Mouse (Mus musculus): ENCODE results near the gene Lars2. TPM values are rescaled to one million over a fixed set of nuclear protein-coding genes. Genes with fewer than 3 reads are reported as not detected.

Gene Lars2
- polyA plus RNA-seq, 1 experiment from 2014 or later = 547 TPM

GRCm38 (mm10) chr9:123478586-123479195 lies 112.0 kb downstream of the Lars2 start, which contains the start of gene Limd1:
TSS of gene Limd1 (plus strand) at chr9:123478706.
- peak within 1 kb of the TSS; percentile 74 for H3K4me3 ChIP-seq (ENCODE audit: low read length)
- ATAC-seq (replicated peaks; ENCODE audit: extremely low read depth, insufficient read depth, low FRiP score) = peak; percentile 85
- under 1% methylated on average over 52 of the region's 57 CpGs for WGBS

GRCm38 (mm10) chr9:123479196-123479669 lies 112.5 kb downstream of the Lars2 start:
- Histone ChIP-seq H3K36me3 (ENCODE audit: control insufficient read depth, insufficient read depth) (peaks cover 4% of the 10 kb centered on the region), H3K4me1 (ENCODE audit: control insufficient read depth, insufficient read depth, low read length) (peaks cover 62% of the 10 kb centered on the region), H3K9me3 (replicated peaks; ENCODE audit: control insufficient read depth, low read length) (no peaks in the 10 kb centered on the region), H3K27me3 (ENCODE audit: control insufficient read depth, insufficient read depth, low read length) (no peaks in the 10 kb centered on the region), H3K4me3 (ENCODE audit: low read length) (peak overlapping the region; percentile 74), H3K9ac (ENCODE audit: low read length) (peak overlapping the region; percentile 89), H3K27ac (ENCODE audit: low read length) (peak overlapping the region; percentile 93), H3K4me2 (ENCODE audit: low read depth, low read length) (peak overlapping the region; percentile 96)
- 9% methylated on average over 17 of the region's 17 CpGs for WGBS
- ATAC-seq (replicated peaks; ENCODE audit: extremely low read depth, insufficient read depth, low FRiP score) = no peak; the same call in 1 of the 2 replicates

More at GRCm38 (mm10) chr9:123478586-123479195, 112.0 kb downstream of the Lars2 start, which contains the start of gene Limd1:
- Histone ChIP-seq H3K4me2 (ENCODE audit: low read depth, low read length) (peak within 1 kb of the TSS; percentile 96), H3K9ac (ENCODE audit: low read length) (peak within 1 kb of the TSS; percentile 89), H3K9me3 (replicated peaks; ENCODE audit: control insufficient read depth, low read length) (no peaks in the 10 kb centered on the region), H3K4me1 (ENCODE audit: control insufficient read depth, insufficient read depth, low read length) (peaks cover 57% of the 10 kb centered on the region), H3K36me3 (ENCODE audit: control insufficient read depth, insufficient read depth) (peaks cover 4% of the 10 kb centered on the region), H3K27me3 (ENCODE audit: control insufficient read depth, insufficient read depth, low read length) (no peaks in the 10 kb centered on the region), H3K27ac (ENCODE audit: low read length) (peak within 1 kb of the TSS; percentile 93)

GRCm38 (mm10) chr9:123479876-123480252 lies 113.1 kb downstream of the Lars2 start:
- Histone ChIP-seq H3K4me1 (ENCODE audit: control insufficient read depth, insufficient read depth, low read length) (peaks cover 68% of the 10 kb centered on the region), H3K4me3 (ENCODE audit: low read length) (peak overlapping the region; percentile 74), H3K36me3 (ENCODE audit: control insufficient read depth, insufficient read depth) (peaks cover 6% of the 10 kb centered on the region), H3K4me2 (ENCODE audit: low read depth, low read length) (peak overlapping the region; percentile 96), H3K27ac (ENCODE audit: low read length) (peak overlapping the region; percentile 93), H3K9me3 (replicated peaks; ENCODE audit: control insufficient read depth, low read length) (no peaks in the 10 kb centered on the region), H3K9ac (ENCODE audit: low read length) (peak overlapping the region; percentile 89), H3K27me3 (ENCODE audit: control insufficient read depth, insufficient read depth, low read length) (no peaks in the 10 kb centered on the region)
- no peak for ATAC-seq (replicated peaks; ENCODE audit: extremely low read depth, insufficient read depth, low FRiP score)
- 80% methylated on average over 8 of the region's 8 CpGs for WGBS

GRCm38 (mm10) chr9:123480253-123480921 lies 113.7 kb downstream of the Lars2 start:
- no peak for ATAC-seq (replicated peaks; ENCODE audit: extremely low read depth, insufficient read depth, low FRiP score)
- Histone ChIP-seq H3K4me3 (ENCODE audit: low read length) (peak overlapping the region; percentile 74), H3K36me3 (ENCODE audit: control insufficient read depth, insufficient read depth) (peaks cover 6% of the 10 kb centered on the region), H3K27ac (ENCODE audit: low read length) (peak overlapping the region; percentile 41; the same call in 1 of the 2 replicates), H3K27me3 (ENCODE audit: control insufficient read depth, insufficient read depth, low read length) (no peaks in the 10 kb centered on the region), H3K9me3 (replicated peaks; ENCODE audit: control insufficient read depth, low read length) (no peaks in the 10 kb centered on the region), H3K4me2 (ENCODE audit: low read depth, low read length) (peak overlapping the region; percentile 96), H3K9ac (ENCODE audit: low read length) (peak overlapping the region; percentile 89), H3K4me1 (ENCODE audit: control insufficient read depth, insufficient read depth, low read length) (peaks cover 69% of the 10 kb centered on the region)
- 55% methylated on average over 18 of the region's 18 CpGs for WGBS

GRCm38 (mm10) chr9:123481136-123481535 lies 114.4 kb downstream of the Lars2 start:
- ATAC-seq (replicated peaks; ENCODE audit: extremely low read depth, insufficient read depth, low FRiP score) = no peak
- Histone ChIP-seq H3K36me3 (ENCODE audit: control insufficient read depth, insufficient read depth) (peaks cover 6% of the 10 kb centered on the region), H3K27me3 (ENCODE audit: control insufficient read depth, insufficient read depth, low read length) (no peaks in the 10 kb centered on the region), H3K9ac (ENCODE audit: low read length) (peak overlapping the region; percentile 89), H3K4me1 (ENCODE audit: control insufficient read depth, insufficient read depth, low read length) (peaks cover 72% of the 10 kb centered on the region), H3K27ac (ENCODE audit: low read length) (no peak overlapping the region), H3K4me3 (ENCODE audit: low read length) (peak overlapping the region; percentile 74), H3K9me3 (replicated peaks; ENCODE audit: control insufficient read depth, low read length) (no peaks in the 10 kb centered on the region), H3K4me2 (ENCODE audit: low read depth, low read length) (peak overlapping the region; percentile 96)
- WGBS = 38% methylated on average over 7 of the region's 7 CpGs

- Histone ChIP-seq H3K4me2 (ENCODE audit: low read depth, low read length) (peak overlapping the region; percentile 96), H3K27ac (ENCODE audit: low read length) (0 out of 2 replicates have a peak overlapping the region, but pooled peaks have one; percentile 7), H3K9ac (ENCODE audit: low read length) (peak overlapping the region; percentile 20; the same call in 1 of the 2 replicates), H3K4me1 (ENCODE audit: control insufficient read depth, insufficient read depth, low read length) (peaks cover 83% of the 10 kb centered on the region), H3K27me3 (ENCODE audit: control insufficient read depth, insufficient read depth, low read length) (no peaks in the 10 kb centered on the region), H3K36me3 (ENCODE audit: control insufficient read depth, insufficient read depth) (peaks cover 11% of the 10 kb centered on the region), H3K4me3 (ENCODE audit: low read length) (no peak overlapping the region), H3K9me3 (replicated peaks; ENCODE audit: control insufficient read depth, low read length) (no peaks in the 10 kb centered on the region)
- WGBS = 38% methylated on average over 1 of the region's 1 CpGs
- no peak for ATAC-seq (replicated peaks; ENCODE audit: extremely low read depth, insufficient read depth, low FRiP score)
These were observed 116.9 kb downstream of the Lars2 start for GRCm38 (mm10) chr9:123483598-123483997.

- H3K9ac ChIP-seq (ENCODE audit: low read length) = 0 out of 2 replicates have a peak overlapping the region, but pooled peaks have one; percentile 25
- no peaks in the 10 kb centered on the region for H3K27me3 ChIP-seq (ENCODE audit: control insufficient read depth, insufficient read depth, low read length)
- no peak overlapping the region for H3K4me3 ChIP-seq (ENCODE audit: low read length)
- 0 out of 2 replicates have a peak overlapping the region, but pooled peaks have one; percentile 17 for H3K27ac ChIP-seq (ENCODE audit: low read length)
- ATAC-seq (replicated peaks; ENCODE audit: extremely low read depth, insufficient read depth, low FRiP score) = no peak
- 79% methylated on average over 3 of the region's 3 CpGs for WGBS
- no peak overlapping the region; the same call in 1 of the 2 replicates for H3K4me2 ChIP-seq (ENCODE audit: low read depth, low read length)
- H3K4me1 ChIP-seq (ENCODE audit: control insufficient read depth, insufficient read depth, low read length) = peaks cover 90% of the 10 kb centered on the region
- H3K36me3 ChIP-seq (ENCODE audit: control insufficient read depth, insufficient read depth) = peaks cover 11% of the 10 kb centered on the region
- H3K9me3 ChIP-seq (replicated peaks; ENCODE audit: control insufficient read depth, low read length) = no peaks in the 10 kb centered on the region
These were observed 118.1 kb downstream of the Lars2 start for GRCm38 (mm10) chr9:123484830-123485229.

GRCm38 (mm10) chr9:123485561-123485960 lies 118.8 kb downstream of the Lars2 start:
- Histone ChIP-seq H3K9me3 (replicated peaks; ENCODE audit: control insufficient read depth, low read length) (no peaks in the 10 kb centered on the region), H3K4me2 (ENCODE audit: low read depth, low read length) (no peak overlapping the region), H3K27ac (ENCODE audit: low read length) (no peak overlapping the region), H3K27me3 (ENCODE audit: control insufficient read depth, insufficient read depth, low read length) (no peaks in the 10 kb centered on the region), H3K36me3 (ENCODE audit: control insufficient read depth, insufficient read depth) (peaks cover 11% of the 10 kb centered on the region), H3K9ac (ENCODE audit: low read length) (no peak overlapping the region), H3K4me3 (ENCODE audit: low read length) (no peak overlapping the region), H3K4me1 (ENCODE audit: control insufficient read depth, insufficient read depth, low read length) (peaks cover 90% of the 10 kb centered on the region)
- ATAC-seq (replicated peaks; ENCODE audit: extremely low read depth, insufficient read depth, low FRiP score) = no peak
- 84% methylated on average over 4 of the region's 4 CpGs for WGBS

GRCm38 (mm10) chr9:123486635-123487034 lies 119.9 kb downstream of the Lars2 start:
- no peak overlapping the region; the same call in 1 of the 2 replicates for H3K9ac ChIP-seq (ENCODE audit: low read length)
- H3K27ac ChIP-seq (ENCODE audit: low read length) = no peak overlapping the region
- peaks cover 89% of the 10 kb centered on the region for H3K4me1 ChIP-seq (ENCODE audit: control insufficient read depth, insufficient read depth, low read length)

More at GRCm38 (mm10) chr9:123486635-123487034, 119.9 kb downstream of the Lars2 start:
- 78% methylated on average over 3 of the region's 3 CpGs for WGBS
- no peaks in the 10 kb centered on the region for H3K27me3 ChIP-seq (ENCODE audit: control insufficient read depth, insufficient read depth, low read length)
- no peak overlapping the region for H3K4me2 ChIP-seq (ENCODE audit: low read depth, low read length)
- no peak overlapping the region for H3K4me3 ChIP-seq (ENCODE audit: low read length)
- H3K36me3 ChIP-seq (ENCODE audit: control insufficient read depth, insufficient read depth) = peaks cover 11% of the 10 kb centered on the region
- no peak for ATAC-seq (replicated peaks; ENCODE audit: extremely low read depth, insufficient read depth, low FRiP score)
- no peaks in the 10 kb centered on the region for H3K9me3 ChIP-seq (replicated peaks; ENCODE audit: control insufficient read depth, low read length)
